Mouse (Mus musculus): Measurements from ENCODE around the gene Phactr2.

Phactr2 gene

DNA sequence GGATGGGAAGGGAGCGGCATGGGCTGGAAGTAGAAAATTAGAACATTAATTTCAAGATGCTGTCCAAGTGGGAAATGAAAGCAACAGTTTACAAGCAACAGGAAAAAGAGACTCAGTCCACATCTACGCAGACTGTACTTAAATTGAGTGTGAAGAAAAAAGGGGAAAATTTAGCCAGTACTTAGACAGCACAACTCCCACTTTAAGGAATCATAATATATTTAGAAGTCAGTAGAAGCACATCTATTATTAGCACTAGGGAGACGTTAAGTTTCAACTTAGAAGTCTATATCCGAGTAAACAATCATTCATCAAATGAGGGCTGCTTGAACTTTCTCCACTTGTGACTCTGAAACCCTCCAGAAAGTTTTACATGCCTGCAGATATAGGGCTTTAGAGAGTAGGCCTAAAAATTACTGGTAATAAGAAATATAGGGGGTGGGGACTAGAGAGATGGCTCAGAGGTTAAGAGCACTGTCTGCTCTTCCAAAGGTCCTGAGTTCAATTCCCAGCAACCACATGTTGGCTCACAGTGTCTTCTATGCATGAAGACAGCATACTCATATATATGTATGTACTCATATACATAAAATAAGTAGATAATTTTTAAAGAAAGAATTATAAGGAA is 142.7 kb downstream of the Phactr2 start:
- no peak for DNase-seq (ENCODE audit: low spot score)

DNA sequence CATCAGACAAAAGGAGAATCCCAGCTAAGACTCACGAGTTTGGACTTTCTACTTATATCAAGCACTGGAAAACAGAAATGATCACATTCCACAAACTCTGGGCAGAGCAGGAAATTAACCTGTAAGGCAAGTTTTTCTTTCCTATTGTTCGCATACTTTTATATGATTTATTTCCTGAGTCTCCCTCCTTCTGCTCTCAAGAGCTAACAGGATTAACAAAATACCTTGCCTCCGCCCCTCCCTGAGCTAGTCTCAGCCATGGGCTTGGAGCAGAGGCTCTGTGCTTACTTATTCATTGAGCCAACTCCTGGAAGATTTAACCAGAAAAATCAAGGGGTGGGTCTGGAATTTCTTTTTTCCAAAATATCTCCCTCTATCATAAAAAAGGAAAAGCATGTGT is 145.6 kb downstream of the Phactr2 start:
- DNase-seq (ENCODE audit: low spot score) = no peak

DNA sequence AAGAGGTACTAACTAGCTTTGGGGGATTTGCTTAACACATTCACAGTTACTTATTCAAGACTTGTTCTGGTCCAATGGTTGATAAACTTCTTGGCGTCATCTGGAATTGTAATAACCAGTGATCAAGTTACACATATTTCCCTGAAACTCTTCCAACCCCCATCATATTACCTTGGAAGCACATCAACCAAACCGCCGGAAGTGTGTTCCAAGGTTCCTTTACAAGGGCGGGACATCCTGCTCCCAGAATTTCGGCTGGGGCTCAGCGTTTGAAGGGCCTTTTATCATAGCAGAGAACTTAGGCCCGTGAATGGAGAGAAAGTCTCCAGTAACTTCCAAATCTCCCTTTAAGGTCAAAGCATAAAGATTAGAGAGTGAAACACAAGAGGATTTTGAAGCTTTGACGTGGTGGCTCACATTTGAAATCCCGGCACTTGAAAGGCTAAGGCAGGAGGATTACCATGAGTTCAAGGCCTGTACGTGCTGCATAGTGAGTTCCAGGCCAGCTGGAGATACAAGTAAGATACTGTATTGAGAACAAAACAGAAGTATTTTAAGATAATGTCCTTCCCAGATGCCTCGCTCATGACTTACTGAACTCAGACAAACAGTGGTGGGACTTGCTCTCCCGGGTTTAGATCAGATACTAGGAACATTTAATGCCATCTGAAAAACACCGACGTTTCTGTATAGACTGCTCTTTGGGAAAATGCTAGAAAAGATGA is 147.9 kb downstream of the Phactr2 start:
- DNase-seq (ENCODE audit: low spot score) = no peak

DNA sequence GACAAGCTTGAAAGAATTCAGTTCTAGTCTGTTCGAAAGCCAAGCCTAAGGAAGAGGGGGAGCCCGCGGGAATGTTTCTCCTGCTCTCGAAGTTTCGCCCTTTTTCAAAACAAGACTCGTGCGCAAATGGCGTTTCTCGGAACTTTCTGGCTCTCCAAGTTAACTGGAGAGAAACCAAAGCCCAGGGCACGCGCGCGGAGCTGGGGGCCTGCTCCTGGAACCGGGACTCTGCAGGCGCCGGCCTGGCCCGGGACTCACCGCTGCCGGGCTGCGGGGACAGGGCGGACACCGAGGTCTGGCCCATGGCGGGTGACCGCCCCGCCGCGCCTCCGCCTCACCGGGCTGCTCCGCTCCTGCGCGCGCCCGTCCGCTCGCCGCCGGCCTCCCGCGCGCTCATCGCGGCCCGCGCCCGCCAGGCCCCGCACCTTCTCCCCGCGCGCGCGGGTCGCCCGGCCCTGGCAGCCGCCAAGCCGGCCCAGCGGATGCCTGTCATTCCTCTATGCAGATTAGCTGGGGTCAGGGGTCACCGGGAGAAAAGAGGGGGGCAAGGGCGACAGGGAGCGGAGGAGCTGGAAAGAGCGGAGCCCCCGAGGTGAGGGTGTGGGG is 150.3 kb downstream of the Phactr2 start:
- DNase-seq (ENCODE audit: low spot score) = peak; percentile 61

DNA sequence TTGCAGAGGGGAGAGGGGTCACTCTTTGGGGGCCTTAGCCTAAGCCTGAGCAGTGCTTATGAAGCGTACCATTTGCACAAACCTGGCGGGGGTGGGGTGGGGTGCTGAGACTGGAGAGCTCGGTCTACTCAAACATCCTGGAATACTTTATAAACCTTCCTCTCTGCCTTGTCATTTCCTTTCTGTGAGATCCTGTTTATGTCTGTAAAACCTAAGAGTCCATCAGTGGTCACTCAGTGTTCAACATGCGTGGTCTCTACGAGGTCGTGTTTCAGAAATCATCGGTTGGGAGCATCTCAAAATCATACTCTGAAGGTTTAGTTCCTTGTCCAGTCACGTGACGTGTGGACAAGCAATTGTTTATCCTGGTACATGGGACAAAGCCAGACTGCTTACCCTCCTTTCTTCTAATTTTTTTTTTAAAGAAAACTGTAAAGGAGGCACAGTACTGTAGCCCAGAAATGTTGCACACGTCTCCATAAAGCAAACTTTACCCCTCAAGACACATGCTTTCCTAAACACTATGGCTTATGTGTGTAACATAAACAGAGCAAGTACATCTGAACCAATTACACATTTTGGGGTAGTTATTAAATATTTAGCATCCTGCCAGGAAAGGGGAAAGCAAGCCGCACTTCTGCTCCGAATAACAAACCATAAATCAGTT is 150.9 kb downstream of the Phactr2 start:
- DNase-seq (ENCODE audit: low spot score) = no peak

GRCm38 (mm10) chr10:13314999-13315398 is 159.2 kb downstream of the Phactr2 start:
- DNase-seq (ENCODE audit: low spot score) = peak; percentile 73

- no peak for DNase-seq (ENCODE audit: low spot score)
These were observed 161.6 kb downstream of the Phactr2 start for GRCm38 (mm10) chr10:13312576-13312975.

DNA sequence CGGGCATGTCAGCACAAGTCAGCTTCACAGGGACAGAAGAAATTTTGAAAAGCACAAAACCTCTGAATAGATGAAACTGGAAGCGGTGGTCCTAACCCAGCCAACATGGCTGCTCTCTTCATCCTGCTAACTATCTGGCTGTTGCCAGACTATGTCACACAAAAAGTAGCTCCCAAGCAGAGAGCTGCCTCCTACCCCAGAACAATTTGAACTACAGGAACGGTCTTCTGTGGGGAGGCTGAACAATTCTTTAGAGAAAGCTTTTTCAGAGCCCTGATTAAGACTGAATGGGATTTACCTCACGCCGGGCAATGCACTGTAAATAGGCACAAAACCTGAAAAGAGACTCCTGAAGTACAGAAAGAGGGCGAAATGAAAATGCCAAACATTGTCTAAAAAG is 162.6 kb downstream of the Phactr2 start:
- DNase-seq (ENCODE audit: low spot score) = no peak

- no peak for DNase-seq (ENCODE audit: low spot score)
These were observed 164.1 kb downstream of the Phactr2 start for GRCm38 (mm10) chr10:13310075-13310474.

DNA sequence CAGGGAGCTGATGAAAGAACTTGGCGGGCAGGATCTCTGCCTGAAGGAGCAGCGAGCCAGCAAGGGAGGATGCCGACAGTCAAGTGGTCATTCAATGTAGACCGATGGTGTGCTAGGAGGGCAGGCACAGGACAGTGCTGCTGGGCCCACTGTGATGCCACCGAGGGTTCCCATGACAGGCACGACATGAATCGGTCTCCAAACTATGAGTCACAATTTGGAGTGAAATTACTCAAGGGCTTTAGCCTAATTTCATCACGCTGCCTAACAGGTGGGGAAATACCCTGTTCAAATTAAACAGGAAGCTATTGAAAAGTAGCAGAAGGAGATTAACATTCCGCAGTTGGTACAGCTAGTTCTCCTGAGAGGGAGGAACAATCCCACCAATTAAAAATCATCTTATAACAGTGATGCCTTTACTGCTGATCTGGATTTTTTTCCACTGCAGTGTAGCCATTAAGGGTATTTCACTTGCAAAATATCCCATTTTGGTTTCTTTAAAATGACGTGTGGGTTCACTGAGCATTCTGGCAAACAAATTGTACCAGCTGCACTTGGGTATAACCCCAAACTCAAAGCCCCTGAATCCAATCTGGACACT is 169.5 kb downstream of the Phactr2 start:
- no peak for DNase-seq (ENCODE audit: low spot score)

DNA sequence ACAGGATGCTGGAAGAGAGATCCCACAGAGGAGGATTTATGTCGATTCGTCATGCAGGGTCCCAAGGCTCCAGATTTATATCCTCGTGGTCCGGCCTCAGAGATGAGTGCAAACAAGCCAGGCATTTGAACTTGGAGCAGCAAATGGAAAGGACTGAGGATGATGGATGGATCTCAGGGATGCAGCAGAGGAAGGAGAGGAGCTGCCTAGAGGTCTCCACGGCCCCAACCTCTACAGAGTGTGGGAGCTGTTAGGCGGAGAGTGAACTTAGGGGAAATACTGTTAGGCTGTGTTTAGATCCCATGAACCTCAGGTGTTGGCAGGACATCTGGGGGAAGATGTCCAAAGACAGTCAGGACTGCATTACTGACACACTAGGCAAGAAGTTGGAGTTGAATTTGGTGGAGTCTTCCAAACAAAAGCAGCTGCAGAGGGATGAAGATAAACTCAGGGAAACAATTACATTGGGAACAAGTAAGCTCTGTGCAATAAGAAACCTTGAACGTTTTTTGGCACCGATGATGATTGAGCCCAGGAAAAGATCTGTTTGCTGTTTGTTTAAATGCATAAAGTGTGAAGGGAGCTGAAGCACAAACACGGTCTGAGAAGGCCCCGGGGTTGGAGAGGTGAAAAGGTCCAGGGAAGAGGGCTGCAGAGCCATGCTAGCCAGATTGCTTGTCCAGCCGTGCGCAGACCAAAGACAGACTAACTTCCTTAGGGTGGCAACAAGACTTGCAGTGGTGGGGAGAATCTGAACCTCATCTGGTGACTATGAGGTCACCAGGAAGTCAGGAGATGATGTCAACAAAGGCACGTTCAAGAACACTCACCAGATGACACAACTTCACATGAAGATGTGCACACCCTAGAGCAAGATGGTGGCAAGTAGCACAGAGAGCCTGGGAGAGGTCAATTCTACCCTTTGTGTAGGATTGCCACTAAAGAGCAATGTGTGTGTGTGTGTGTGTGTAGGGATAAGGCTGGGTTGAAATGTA is 170.6 kb downstream of the Phactr2 start:
- DNase-seq (ENCODE audit: low spot score) = no peak

- no peak for DNase-seq (ENCODE audit: low spot score)
These were observed 173.6 kb downstream of the Phactr2 start for GRCm38 (mm10) chr10:13300601-13301000.

- no peak for DNase-seq (ENCODE audit: low spot score)
These were observed 174.0 kb downstream of the Phactr2 start for GRCm38 (mm10) chr10:13300196-13300595.

- DNase-seq (ENCODE audit: low spot score) = no peak
These were observed 179.3 kb downstream of the Phactr2 start for GRCm38 (mm10) chr10:13294886-13295285.

DNA sequence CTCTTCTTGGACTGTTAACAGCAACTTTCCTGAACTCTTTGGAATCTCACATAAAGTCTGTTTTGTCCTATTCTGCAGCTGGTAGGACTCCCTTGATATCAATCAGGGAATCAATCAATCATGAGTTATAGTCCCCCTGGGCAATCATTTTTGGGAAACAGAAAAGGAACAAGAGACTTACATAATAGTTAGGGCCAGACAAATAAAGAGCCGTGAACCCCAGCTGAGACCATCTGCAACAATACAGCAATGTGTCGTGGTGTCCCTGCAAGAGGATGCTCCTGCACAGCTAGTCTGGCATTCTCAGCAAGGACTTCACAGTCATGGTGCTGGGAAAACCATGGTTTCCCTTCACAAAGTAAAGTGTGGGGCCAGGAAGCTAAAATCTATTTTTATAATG is 182.2 kb downstream of the Phactr2 start:
- DNase-seq (ENCODE audit: low spot score) = no peak

- no peak for DNase-seq (ENCODE audit: low spot score)
These were observed 184.8 kb downstream of the Phactr2 start for GRCm38 (mm10) chr10:13289252-13289961.

GRCm38 (mm10) chr10:13288296-13288695 is 185.9 kb downstream of the Phactr2 start:
- DNase-seq (ENCODE audit: low spot score) = no peak

DNA sequence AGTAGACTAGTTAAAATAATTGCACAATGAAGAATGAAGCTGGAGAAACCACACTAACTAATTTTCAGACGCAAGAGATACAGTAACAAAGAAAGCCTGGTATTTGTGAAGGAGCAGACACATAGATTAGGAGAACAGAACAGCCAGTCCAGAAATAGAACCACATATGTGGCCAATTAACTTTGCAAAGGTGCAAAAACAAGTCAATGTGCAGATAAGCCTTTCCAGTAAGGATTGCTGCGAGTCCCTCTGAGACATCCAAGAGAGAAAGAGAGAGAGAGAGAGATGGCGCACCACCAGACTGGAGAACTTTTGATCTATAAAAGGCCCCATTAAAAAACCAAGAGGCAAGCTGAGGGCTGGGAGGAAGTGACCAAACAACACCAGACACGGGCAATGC is 190.8 kb downstream of the Phactr2 start:
- DNase-seq (ENCODE audit: low spot score) = no peak

GRCm38 (mm10) chr10:13280298-13280853 is 193.8 kb downstream of the Phactr2 start:
- DNase-seq (ENCODE audit: low spot score) = no peak

DNA sequence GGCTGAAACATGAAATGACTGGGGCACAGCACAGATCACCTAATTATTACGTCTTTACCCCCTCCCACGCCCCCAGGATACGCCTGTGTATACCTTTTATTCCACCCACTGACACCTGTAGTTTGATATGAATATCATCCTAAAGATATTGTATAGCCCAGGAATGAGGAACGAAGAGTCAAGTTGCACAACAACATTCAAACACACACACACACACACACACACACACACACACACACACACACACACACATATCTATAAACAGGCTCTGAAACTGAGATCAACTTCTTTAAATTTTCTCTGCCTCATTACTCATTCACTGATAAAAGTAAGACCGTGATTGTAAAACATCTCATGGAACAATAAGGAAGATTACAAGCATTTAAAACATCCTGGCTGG is 197.9 kb downstream of the Phactr2 start:
- no peak for DNase-seq (ENCODE audit: low spot score)

All from testis, postnatal 14 days (tissue).